Mouse (Mus musculus) embryonic facial prominence, embryonic 14.5 days (tissue): ENCODE data around the gene Mindy4b-ps. TPM values are rescaled to one million over a fixed set of nuclear protein-coding genes. Genes with fewer than 3 reads are reported as not detected.

ENCODE experiments used
- ATAC-seq: fragments of 200-750 bp; cut with Nextera tagmentation; 2 replicates; pipeline ENCODE4 v1.8.0; 2017; ENCODE audit warnings: low read depth, moderate number of reproducible peaks, moderate TSS enrichment
- DNase-seq: peaks from one replicate; pipeline ENCODE4 v3.0.0-alpha.2; 2015; ENCODE audit warnings: low spot score
- H3K27ac ChIP-seq: fragments of 300-500 bp; sonication (generic); replicated peaks from 2 replicates; pipeline ENCODE4 v1.5.1; 2014; ENCODE audit warnings: low read depth, mild to moderate bottlenecking, low read length, moderate library complexity
- H3K27me3 ChIP-seq: fragments of 300-500 bp; sonication (generic); replicated peaks from 2 replicates; pipeline ENCODE4 v1.6.1; 2014; ENCODE audit warnings: low read length; ENCODE audit not compliant: control insufficient read depth, insufficient read depth
- H3K36me3 ChIP-seq: fragments of 300-500 bp; sonication (generic); 2 replicates; pipeline ENCODE4 v1.6.1; 2014; ENCODE audit warnings: low read length, mixed read lengths; ENCODE audit not compliant: control insufficient read depth, insufficient read depth
- H3K4me1 ChIP-seq: fragments of 300-500 bp; sonication (generic); 2 replicates; pipeline ENCODE4 v1.6.1; 2014; ENCODE audit warnings: antibody characterized with exemption, low read length; ENCODE audit not compliant: control insufficient read depth, insufficient read depth
- H3K4me2 ChIP-seq: fragments of 300-500 bp; sonication (generic); 2 replicates; pipeline ENCODE4 v1.6.1; 2014; ENCODE audit warnings: low read depth, mild to moderate bottlenecking, low read length, moderate library complexity, mixed read lengths
- H3K4me3 ChIP-seq: fragments of 300-500 bp; sonication (generic); 2 replicates; pipeline ENCODE4 v1.5.1; 2014; ENCODE audit warnings: low read depth, mild to moderate bottlenecking, low read length
- H3K9ac ChIP-seq: fragments of 300-500 bp; sonication (generic); 2 replicates; pipeline ENCODE4 v1.6.1; 2014; ENCODE audit warnings: low read depth, mild to moderate bottlenecking, low read length, moderate library complexity, mixed read lengths
- H3K9me3 ChIP-seq: fragments of 300-500 bp; sonication (generic); 2 replicates; pipeline ENCODE4 v1.6.1; 2016; ENCODE audit warnings: low read length; ENCODE audit not compliant: control insufficient read depth
- WGBS: fragments of 180-500 bp; shearing (Covaris S2); extraction: QIAGEN DNeasy Blood & Tissue Kit; methylation state at CpG from one replicate; pipeline ENCODE4 v1.1.7; 2014; 5-methylcytosine and 5-hydroxymethylcytosine counted together
- polyA plus RNA-seq: library from polyadenylated mRNA; unstranded; fragments of >200 nt; fragmentation: Nextera tagmentation; extraction: Ambion mirVana; gene quantifications from 2 replicates; pipeline ENCODE4 v1.2.1, GENCODE M21; 2014

Mindy4b-ps gene
- polyA plus RNA-seq, 1 experiment from 2014 or later, result 0.19 TPM

DNA sequence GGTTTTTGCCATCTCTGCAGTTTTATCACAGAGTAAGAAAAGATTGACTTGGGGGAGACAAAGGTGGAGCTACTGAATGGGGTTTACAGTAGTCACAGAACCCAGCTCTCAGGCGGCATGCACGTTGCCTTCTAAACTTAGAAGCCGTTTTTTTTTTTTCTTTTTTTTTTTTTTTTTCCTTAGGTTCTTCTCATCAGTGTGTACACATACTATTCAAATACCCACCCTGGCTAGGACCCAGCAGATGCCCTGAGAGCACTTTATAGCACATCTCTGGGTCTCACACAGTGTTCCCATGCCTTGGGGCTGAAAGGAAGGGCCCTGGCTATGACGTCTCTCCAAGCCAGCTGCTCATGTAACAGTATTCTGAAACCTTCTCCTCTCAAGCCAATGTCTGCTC, 23.4 kb downstream of the Mindy4b-ps start:
- no peak overlapping the region for H3K27ac ChIP-seq
- no peak for ATAC-seq

DNA sequence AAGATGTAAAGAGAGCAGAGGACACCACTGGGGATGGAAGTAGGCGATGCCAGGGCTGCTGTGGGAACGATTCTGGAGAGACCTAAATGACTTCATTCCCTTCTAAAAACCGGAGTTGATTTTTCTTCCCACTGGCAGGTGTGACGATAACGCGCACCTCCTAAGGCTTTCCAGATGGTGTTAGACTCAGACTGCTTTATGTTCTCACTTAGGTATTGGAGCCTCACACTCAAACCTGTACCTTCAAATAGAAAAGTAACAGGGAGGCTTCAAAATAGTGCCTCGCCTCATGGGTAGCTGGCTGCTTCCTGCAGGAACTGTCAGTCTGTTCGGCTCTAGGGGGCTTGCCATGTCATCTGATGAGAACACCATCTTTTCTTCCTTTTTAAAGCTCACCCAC, 23.9 kb downstream of the Mindy4b-ps start:
- H3K36me3 ChIP-seq, result no peaks in the 10 kb centered on the region
- 48% methylated on average over 8 of the region's 8 CpGs for WGBS
- no peak overlapping the region for H3K27ac ChIP-seq
- DNase-seq, result no peak
- H3K4me3 ChIP-seq, result no peak overlapping the region
- H3K27me3 ChIP-seq, result no peaks in the 10 kb centered on the region
- H3K9ac ChIP-seq, result no peak overlapping the region
- H3K4me2 ChIP-seq, result no peak overlapping the region
- H3K4me1 ChIP-seq, result no peaks in the 10 kb centered on the region
- H3K9me3 ChIP-seq, result no peaks in the 10 kb centered on the region
- ATAC-seq, result no peak

More for the DNA sequence above, 23.4 kb downstream of the Mindy4b-ps start:
- 76% methylated on average over 4 of the region's 4 CpGs for WGBS
- H3K4me1 ChIP-seq, result no peaks in the 10 kb centered on the region
- H3K9ac ChIP-seq, result no peak overlapping the region
- H3K36me3 ChIP-seq, result no peaks in the 10 kb centered on the region
- no peak overlapping the region for H3K4me2 ChIP-seq
- DNase-seq, result no peak
- H3K4me3 ChIP-seq, result no peak overlapping the region
- H3K27me3 ChIP-seq, result no peaks in the 10 kb centered on the region
- no peaks in the 10 kb centered on the region for H3K9me3 ChIP-seq

DNA sequence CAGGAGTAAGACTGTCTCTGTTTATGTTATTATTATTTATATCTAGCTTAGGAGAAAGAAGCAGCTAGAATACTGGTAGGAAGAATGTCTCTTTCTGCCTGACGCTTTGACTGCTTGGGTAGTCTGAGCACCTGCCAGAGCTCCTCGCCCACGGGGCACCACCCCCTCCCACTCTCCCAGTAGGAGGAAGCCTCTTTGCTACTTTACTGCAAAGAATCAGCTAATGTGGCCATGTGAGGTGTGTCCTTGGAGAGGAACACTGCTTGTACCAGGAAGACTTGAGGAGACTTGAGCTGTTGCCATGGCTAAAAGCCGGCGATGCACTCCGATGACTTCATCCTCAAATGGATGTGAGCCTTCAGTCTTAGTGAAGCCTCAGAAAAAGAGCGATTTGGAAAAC, 32.6 kb downstream of the Mindy4b-ps start:
- WGBS, result 74% methylated on average over 7 of the region's 7 CpGs
- H3K4me1 ChIP-seq, result no peaks in the 10 kb centered on the region
- H3K4me2 ChIP-seq, result no peak overlapping the region
- no peak overlapping the region for H3K27ac ChIP-seq
- no peaks in the 10 kb centered on the region for H3K9me3 ChIP-seq
- ATAC-seq, result no peak
- DNase-seq, result no peak
- H3K36me3 ChIP-seq, result no peaks in the 10 kb centered on the region
- no peak overlapping the region for H3K4me3 ChIP-seq
- H3K9ac ChIP-seq, result no peak overlapping the region
- no peaks in the 10 kb centered on the region for H3K27me3 ChIP-seq

DNA sequence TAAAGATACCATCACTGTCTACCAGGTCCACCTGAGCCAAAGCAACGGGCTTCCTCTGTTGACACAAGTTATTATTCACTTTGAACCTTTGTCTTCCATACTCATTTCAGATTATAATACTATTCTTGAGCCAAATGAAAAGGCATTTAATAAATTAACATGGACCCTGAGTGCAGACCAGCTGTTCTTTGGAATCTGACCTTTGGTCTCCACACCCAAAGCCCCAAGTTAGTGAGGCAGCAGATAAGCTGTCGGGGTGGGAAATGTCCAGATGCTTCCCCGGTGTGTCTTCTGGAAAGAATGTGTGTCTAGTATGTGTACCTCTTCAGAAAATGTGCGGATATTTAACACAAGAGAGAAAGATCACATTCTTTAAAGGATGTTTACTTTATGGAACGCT, 33.1 kb downstream of the Mindy4b-ps start:
- no peak overlapping the region for H3K9ac ChIP-seq
- H3K9me3 ChIP-seq, result no peaks in the 10 kb centered on the region
- no peaks in the 10 kb centered on the region for H3K27me3 ChIP-seq
- H3K4me1 ChIP-seq, result no peaks in the 10 kb centered on the region
- DNase-seq (no peak), ATAC-seq (no peak)
- WGBS, result 65% methylated on average over 5 of the region's 5 CpGs
- no peak overlapping the region for H3K4me3 ChIP-seq
- H3K4me2 ChIP-seq, result no peak overlapping the region
- no peaks in the 10 kb centered on the region for H3K36me3 ChIP-seq
- H3K27ac ChIP-seq, result no peak overlapping the region

DNA sequence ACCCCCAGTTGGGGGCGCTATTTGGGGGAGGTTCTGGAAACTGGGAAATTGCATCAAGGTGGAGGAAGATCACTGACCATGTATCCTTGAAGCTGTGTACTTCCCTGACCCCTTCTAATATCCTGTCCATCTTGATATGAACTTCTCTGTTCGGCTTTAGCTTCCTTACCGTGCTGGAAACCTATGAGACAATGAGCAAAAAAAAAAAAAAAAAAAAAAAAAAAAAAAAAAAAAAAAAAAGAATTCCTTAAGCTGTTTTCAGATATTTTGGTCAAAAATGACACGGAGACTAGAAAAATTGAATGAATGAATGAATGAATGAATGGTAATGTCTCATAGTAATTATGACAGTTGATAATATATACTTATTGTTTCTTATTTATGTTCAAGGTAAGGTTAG, 35.6 kb downstream of the Mindy4b-ps start:
- no peak overlapping the region for H3K27ac ChIP-seq
- WGBS, result 71% methylated on average over 4 of the region's 4 CpGs
- H3K27me3 ChIP-seq, result no peaks in the 10 kb centered on the region
- H3K4me3 ChIP-seq, result no peak overlapping the region
- DNase-seq (no peak), ATAC-seq (no peak)
- H3K4me1 ChIP-seq, result no peaks in the 10 kb centered on the region
- H3K9me3 ChIP-seq, result no peaks in the 10 kb centered on the region
- H3K9ac ChIP-seq, result no peak overlapping the region
- no peaks in the 10 kb centered on the region for H3K36me3 ChIP-seq
- H3K4me2 ChIP-seq, result no peak overlapping the region

DNA sequence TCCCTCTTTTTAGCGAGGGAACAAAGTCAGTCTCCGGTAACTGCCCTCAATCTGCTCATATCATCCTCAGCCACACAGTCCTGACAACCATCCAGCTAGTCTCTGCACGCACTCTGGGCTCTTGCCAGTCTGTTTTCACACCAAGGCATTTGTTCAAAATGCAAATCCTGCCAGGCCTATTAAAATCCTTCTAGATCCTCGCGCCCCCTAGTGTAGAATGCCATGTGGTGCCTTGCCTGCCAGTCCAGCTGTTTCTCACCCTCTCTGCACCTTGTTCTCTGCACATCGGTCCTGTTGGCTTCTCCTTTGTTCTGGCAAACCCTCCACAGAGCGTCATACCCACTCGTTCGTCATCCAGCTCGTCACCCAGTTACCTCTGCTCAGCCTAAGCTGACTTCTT, 36.2 kb downstream of the Mindy4b-ps start:
- no peak overlapping the region for H3K4me2 ChIP-seq
- H3K4me3 ChIP-seq, result no peak overlapping the region
- DNase-seq (peak; percentile 62), ATAC-seq (no peak)
- no peaks in the 10 kb centered on the region for H3K27me3 ChIP-seq
- no peak overlapping the region for H3K9ac ChIP-seq
- no peaks in the 10 kb centered on the region for H3K9me3 ChIP-seq
- WGBS, result 29% methylated on average over 10 of the region's 10 CpGs
- H3K4me1 ChIP-seq, result no peaks in the 10 kb centered on the region
- no peaks in the 10 kb centered on the region for H3K36me3 ChIP-seq
- H3K27ac ChIP-seq, result no peak overlapping the region

DNA sequence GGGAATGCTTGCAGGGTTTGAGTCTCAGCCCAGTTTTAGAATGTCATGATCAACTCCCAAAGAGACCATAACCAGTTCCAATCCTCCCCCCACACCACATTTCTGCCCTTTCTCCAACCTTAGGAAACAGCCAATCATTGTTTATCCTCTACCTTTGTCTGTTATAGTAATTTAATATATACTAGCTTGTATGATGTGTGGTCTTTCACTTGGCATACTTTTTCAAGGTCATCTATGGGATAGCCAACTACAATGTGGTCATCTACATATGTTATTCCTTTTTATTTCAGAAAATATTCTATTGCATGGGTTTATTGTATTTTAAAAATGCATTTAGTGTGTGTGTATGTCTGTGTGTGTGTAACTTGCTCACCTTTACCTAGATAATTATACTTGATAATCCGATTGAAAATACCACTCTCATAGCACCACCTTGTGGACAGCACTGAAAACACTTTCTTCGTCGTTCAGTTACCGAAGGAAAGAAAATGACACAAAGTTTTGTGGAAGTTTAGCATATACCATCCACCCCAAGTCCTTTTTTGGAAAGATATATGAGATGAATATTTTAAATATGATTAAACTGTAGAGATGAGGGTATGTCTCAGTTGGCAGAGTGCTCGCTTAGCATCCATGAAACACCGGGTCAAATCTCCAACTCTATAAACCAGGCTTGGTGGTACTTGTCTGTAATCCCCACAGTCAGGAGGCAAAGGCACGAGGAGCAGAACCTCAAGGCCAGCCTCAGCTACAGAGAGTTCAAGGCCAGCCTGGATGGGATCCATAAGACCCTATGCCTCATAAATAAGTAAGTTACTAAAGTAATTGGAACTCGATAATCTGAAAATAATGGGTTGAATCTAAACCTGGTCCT, 37.7 kb downstream of the Mindy4b-ps start:
- no peaks in the 10 kb centered on the region for H3K4me1 ChIP-seq
- ATAC-seq (no peak), DNase-seq (peak; percentile 47)
- H3K36me3 ChIP-seq, result no peaks in the 10 kb centered on the region
- no peak overlapping the region for H3K27ac ChIP-seq
- 29% methylated on average over 8 of the region's 8 CpGs for WGBS
- no peak overlapping the region for H3K4me3 ChIP-seq
- H3K27me3 ChIP-seq, result no peaks in the 10 kb centered on the region
- no peak overlapping the region for H3K9ac ChIP-seq
- H3K4me2 ChIP-seq, result no peak overlapping the region
- no peaks in the 10 kb centered on the region for H3K9me3 ChIP-seq

DNA sequence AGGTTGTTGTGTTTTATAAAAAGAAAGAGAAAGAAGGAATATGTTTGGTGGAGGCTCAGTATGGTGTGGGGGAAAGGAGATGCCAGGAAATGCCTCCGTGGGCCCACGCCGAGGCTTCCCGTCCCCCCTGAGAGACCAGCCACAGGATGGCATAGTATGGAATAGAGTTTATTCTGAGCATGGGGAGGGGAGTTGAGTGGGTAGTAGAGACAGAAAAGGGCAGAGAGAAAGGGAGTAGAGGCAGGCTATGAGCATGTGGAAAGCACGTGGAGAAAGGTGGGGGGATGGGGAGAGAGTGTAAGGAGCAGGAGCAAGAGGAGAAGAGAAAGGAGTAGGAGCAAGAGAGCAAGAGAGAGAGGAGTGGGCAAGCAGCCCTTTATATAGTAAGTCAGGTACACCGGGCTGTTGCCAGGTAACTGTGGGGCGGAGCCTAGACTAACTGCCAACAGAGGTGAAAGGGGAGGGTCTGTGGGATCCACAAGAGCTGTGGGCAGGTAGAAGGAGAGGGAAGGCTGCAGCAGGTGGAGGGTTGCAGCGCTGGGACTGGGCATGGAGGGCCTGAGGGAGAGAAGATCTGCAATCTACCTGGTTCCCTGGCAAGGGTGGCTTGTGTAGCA, 38.4 kb downstream of the Mindy4b-ps start:
- H3K4me1 ChIP-seq, result no peaks in the 10 kb centered on the region
- H3K4me3 ChIP-seq, result no peak overlapping the region
- no peak overlapping the region for H3K9ac ChIP-seq
- no peaks in the 10 kb centered on the region for H3K36me3 ChIP-seq
- H3K27ac ChIP-seq, result no peak overlapping the region
- peak; percentile 22 for DNase-seq
- H3K4me2 ChIP-seq, result no peak overlapping the region
- 49% methylated on average over 8 of the region's 8 CpGs for WGBS
- no peaks in the 10 kb centered on the region for H3K27me3 ChIP-seq
- ATAC-seq, result 0 out of 2 replicates have a peak, but pooled peaks have one; percentile 50
- no peaks in the 10 kb centered on the region for H3K9me3 ChIP-seq

DNA sequence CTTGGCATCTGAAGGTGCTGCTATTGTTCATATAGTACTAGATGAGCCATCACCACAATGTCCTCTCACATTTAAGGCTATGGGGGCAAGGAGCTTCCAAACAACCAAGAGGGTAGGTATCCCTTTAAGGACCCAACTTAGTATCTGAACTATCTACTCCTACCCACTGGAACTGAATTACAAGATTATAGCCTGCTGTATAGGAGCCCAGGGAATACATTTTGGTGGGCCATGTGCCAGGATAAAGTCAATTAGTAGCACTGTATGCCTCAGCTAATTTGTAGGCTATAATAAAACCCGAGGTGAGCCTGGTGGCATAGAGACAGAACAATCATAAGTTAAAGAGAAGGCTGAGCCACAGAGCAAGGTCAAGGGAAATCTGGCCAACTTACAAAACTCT, 65.7 kb downstream of the Mindy4b-ps start:
- H3K4me3 ChIP-seq, result no peak overlapping the region
- no peaks in the 10 kb centered on the region for H3K36me3 ChIP-seq
- H3K4me2 ChIP-seq, result no peak overlapping the region
- ATAC-seq (no peak), DNase-seq (no peak)
- WGBS, result 67% methylated on average over 1 of the region's 1 CpGs
- no peaks in the 10 kb centered on the region for H3K27me3 ChIP-seq
- H3K9me3 ChIP-seq, result no peaks in the 10 kb centered on the region
- no peak overlapping the region for H3K9ac ChIP-seq
- H3K27ac ChIP-seq, result no peak overlapping the region
- H3K4me1 ChIP-seq, result no peaks in the 10 kb centered on the region
